Mouse (Mus musculus) bone marrow macrophage, adult 2 months (primary cell): ENCODE results near the gene Tspan9. TPM values are rescaled to one million over a fixed set of nuclear protein-coding genes. Genes with fewer than 3 reads are reported as not detected.

Source experiments
- H3K27ac ChIP-seq: 2 replicates; pipeline ENCODE4 v1.5.1; 2012; ENCODE audit warnings: low read depth, low read length; ENCODE audit not compliant: insufficient read depth
- H3K4me1 ChIP-seq: 2 replicates; pipeline ENCODE4 v1.6.1; 2012; ENCODE audit warnings: low read length; ENCODE audit not compliant: control insufficient read depth, insufficient read depth
- H3K4me3 ChIP-seq: 2 replicates; pipeline ENCODE4 v1.5.1; 2012; ENCODE audit warnings: mild to moderate bottlenecking, low read length, moderate library complexity; ENCODE audit not compliant: insufficient read depth
- CTCF ChIP-seq: IDR thresholded peaks from 2 replicates; pipeline ENCODE4 v1.5.1; 2012; ENCODE audit warnings: low read depth, mild to moderate bottlenecking, low read length, moderate library complexity
- POLR2A ChIP-seq: IDR thresholded peaks from 2 replicates; pipeline ENCODE4 v1.6.1; 2012; ENCODE audit warnings: mild to moderate bottlenecking, low read depth, low read length, borderline replicate concordance
- polyA plus RNA-seq: library from polyadenylated mRNA; stranded (reverse); fragments of >200 nt; gene quantifications from 2 replicates; pipeline ENCODE4 v1.2.4, GENCODE M21; 2012; ENCODE audit not compliant: missing spikeins, insufficient read depth, insufficient read length

The Tspan9 gene
- polyA plus RNA-seq, 1 experiment: 1.7 TPM

DNA sequence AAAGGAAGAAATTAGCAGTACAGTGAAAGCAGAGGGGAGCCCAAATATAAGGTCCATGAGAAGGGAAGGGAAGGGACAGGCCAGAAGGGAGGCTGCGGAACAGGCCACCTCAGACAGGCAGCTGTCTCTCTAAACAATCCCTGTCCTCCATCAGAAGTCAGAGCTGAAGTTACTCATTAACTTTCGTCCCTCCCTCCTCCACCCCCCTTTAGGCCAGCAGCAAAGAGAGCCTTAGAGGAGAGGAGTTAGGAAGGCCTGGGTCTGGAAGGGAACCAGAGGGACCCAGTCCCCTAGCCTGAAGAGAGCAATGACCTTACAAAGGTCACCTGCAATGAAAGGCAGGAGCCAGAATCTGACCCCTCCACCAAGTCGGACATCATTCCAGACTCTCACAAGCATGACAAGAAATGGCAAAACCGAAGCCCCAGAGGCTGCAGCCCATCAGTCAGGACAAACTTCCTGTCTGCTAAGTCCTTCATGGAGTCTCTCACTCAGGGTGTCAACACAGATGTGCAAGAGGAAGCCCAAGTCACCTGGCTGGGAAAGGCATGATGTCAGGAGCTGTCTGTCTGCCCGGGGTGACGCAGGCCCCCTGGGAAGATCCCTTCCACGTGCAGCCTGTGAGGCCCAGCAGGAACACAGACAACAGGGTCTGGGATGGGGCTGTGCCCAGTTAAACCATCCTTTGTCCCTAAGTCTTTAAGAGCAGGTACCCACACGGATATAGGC is 9.0 kb downstream of the Tspan9 start:
- Histone ChIP-seq H3K4me1 (no peaks in the 10 kb centered on the region), H3K27ac (no peak overlapping the region), H3K4me3 (no peak overlapping the region)
- TF ChIP-seq CTCF (no peak), POLR2A (no peak)

DNA sequence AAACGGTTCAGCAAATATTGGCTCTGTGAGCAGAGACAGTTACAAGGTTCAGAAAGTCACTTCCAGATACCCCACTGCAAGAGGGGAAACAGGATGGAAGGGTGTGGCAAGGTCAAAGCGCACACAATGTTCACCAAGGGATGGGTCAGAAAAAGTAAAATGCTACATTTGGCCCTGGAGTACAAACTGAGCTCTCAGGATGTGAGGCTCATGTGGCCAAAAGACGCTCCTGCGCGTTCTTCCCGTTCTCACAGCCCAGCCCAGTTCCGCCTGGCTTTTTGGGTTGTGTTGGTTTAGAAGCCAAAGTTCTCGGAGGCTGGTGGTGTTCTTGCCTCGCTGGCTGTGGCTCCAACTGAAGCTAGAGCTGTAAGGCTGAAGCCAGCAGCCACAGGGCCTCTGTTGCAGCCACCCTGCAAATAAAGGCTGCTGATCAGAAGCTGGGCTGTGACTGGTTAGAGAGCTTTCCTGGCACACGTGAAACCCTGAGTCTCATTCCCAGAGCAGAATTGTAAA is 9.7 kb downstream of the Tspan9 start:
- H3K4me3 ChIP-seq: no peak overlapping the region
- no peak for TF ChIP-seq POLR2A
- no peak for TF ChIP-seq CTCF
- no peak overlapping the region for H3K27ac ChIP-seq
- no peaks in the 10 kb centered on the region for H3K4me1 ChIP-seq

- Histone ChIP-seq H3K4me1 (no peaks in the 10 kb centered on the region), H3K27ac (no peak overlapping the region), H3K4me3 (no peak overlapping the region)
- no peak for TF ChIP-seq CTCF
- TF ChIP-seq POLR2A: no peak
Measured at GRCm38 (mm10) chr6:128132581-128132980, 10.8 kb downstream of the Tspan9 start.

- no peaks in the 10 kb centered on the region for H3K4me1 ChIP-seq
- TF ChIP-seq CTCF (no peak), POLR2A (no peak)
- H3K4me3 ChIP-seq: no peak overlapping the region
- H3K27ac ChIP-seq: no peak overlapping the region
Measured at GRCm38 (mm10) chr6:128131390-128131789, 12.0 kb downstream of the Tspan9 start.

DNA sequence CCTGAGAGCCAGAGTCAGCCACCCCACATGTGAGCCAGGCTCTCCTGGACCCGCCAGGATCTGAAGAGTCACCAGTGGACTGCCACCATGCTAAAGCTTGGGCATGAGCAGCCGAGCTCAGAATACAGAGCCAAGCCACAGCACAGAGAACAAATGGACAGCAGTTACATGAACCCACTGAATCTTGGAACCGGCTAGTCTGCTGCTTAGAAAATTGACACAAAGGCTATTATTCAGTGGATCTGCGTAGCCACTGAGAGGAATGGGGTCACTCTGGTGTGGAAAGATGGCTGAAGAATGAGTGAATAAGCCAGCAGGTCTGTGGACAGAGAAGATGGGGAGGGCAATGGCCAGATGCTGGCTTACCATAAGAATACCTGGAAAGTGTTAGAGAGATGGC is 12.7 kb downstream of the Tspan9 start:
- Histone ChIP-seq H3K4me1 (no peaks in the 10 kb centered on the region), H3K4me3 (no peak overlapping the region), H3K27ac (no peak overlapping the region)
- TF ChIP-seq POLR2A (no peak), CTCF (no peak)

DNA sequence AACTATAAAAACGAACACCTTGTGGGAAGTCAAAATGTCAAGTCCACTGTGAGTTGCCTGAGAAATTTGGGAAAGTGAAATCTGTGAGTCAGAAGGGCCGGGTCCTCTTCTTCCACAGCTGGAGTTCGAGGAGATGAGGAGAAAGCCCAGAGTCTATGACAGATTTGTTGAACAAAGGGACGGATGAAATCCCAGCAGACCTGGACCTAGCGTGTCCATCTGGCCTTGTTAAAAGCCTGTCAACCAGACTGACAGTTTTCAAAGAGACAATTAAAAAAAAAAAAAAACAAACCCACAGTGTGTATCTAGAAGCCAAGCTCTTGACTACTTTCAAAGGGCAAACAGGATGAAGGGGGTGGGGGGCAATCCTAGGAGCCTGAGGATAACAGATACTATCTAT is 14.0 kb downstream of the Tspan9 start:
- no peak overlapping the region for H3K27ac ChIP-seq
- H3K4me3 ChIP-seq: no peak overlapping the region
- TF ChIP-seq POLR2A: no peak
- TF ChIP-seq CTCF: no peak
- H3K4me1 ChIP-seq: no peaks in the 10 kb centered on the region

- no peak for TF ChIP-seq CTCF
- no peak for TF ChIP-seq POLR2A
- no peak overlapping the region for H3K27ac ChIP-seq
- no peaks in the 10 kb centered on the region for H3K4me1 ChIP-seq
- no peak overlapping the region for H3K4me3 ChIP-seq
Measured at GRCm38 (mm10) chr6:128127312-128127711, 16.1 kb downstream of the Tspan9 start.

- H3K4me3 ChIP-seq: no peak overlapping the region
- H3K27ac ChIP-seq: no peak overlapping the region
- no peaks in the 10 kb centered on the region for H3K4me1 ChIP-seq
- TF ChIP-seq POLR2A (no peak), CTCF (no peak)
Measured at GRCm38 (mm10) chr6:128126876-128127275, 16.5 kb downstream of the Tspan9 start.

DNA sequence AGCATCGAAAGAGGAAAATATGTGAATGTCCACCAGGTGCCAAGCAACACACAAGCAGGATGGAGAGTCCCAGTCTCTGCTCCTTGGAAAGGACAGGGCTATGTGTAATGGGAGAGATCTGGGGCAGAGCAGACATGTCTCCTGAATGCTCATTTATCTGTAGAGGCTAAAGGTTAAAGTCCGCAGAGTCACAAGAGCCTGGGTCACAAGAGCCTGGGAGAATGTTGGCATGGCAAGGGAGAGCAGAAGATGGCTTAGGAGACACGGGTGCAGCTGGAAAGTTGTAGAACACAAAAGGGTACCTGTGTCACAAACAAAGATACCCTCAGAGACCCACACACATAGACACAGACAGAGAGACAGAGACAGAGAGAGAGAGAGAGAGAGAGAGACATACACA is 17.9 kb downstream of the Tspan9 start:
- no peak overlapping the region for H3K27ac ChIP-seq
- no peaks in the 10 kb centered on the region for H3K4me1 ChIP-seq
- no peak for TF ChIP-seq POLR2A
- TF ChIP-seq CTCF: no peak
- no peak overlapping the region for H3K4me3 ChIP-seq

DNA sequence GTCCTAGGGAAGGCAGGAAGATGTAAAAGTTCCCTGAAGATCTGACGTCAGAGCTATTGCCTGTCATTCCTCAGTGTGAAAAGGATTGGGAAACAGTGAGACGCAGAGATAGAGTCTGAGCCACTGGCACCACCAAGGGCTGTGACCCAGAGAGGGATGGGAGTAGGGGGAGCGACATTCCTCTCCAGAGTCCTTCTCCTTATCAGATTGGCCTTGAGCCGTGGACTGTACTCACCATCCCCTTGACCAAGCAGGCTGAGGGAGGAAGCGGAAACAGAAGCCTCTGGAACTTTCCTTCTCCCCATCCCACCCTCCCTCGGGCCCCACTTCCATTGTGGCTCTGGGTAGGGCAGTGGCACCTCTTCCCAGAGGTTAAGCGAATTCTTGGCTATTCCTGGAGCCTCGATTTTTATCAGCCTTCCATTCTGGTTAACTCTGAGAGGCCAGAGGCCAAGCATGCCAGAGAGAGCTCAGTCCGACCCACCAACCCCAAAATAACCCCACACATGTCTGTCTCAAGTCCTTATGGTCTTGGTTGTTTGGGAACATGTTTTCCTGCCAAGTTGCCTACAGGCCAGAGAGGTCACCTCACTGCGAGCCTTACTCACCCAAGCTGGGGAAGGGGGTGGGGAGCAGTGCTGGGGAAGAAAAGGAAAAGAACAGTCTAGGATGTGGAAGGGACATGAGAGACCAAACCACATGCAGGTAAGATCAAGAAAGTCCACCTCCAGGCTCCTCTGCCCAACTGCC is 19.0 kb downstream of the Tspan9 start:
- no peak for TF ChIP-seq POLR2A
- no peak for TF ChIP-seq CTCF
- Histone ChIP-seq H3K4me3 (no peak overlapping the region), H3K27ac (no peak overlapping the region), H3K4me1 (no peaks in the 10 kb centered on the region)
